Mouse (Mus musculus) ES-E14 (cell line): ENCODE results near the gene Thada. TPM values are rescaled to one million over a fixed set of nuclear protein-coding genes. Genes with fewer than 3 reads are reported as not detected.

Experiments used
- DNase-seq: peaks from one replicate; pipeline ENCODE4 v3.0.0-alpha.2; 2013; ENCODE audit warnings: low read depth, low spot score
- H3K27ac ChIP-seq: 2 replicates; pipeline ENCODE4 v1.5.1; 2012; ENCODE audit warnings: low read depth, mild to moderate bottlenecking, low read length, moderate library complexity, mixed read lengths; ENCODE audit not compliant: poor library complexity, insufficient read depth, severe bottlenecking
- H3K36me3 ChIP-seq: 2 replicates; pipeline ENCODE4 v1.6.1; 2012; ENCODE audit warnings: mild to moderate bottlenecking, low read length, moderate library complexity, mixed read lengths; ENCODE audit not compliant: control insufficient read depth, poor library complexity, insufficient read depth, severe bottlenecking
- H3K4me1 ChIP-seq, 2 experiments: fragments of 150-350 bp in 1 of 2; sonication (generic) in 1 of 2; 2 replicates each; pipeline ENCODE4 v1.6.1; 2012; ENCODE audit warnings: low read length in 2 of 2, mild to moderate bottlenecking in 1 of 2, mixed read lengths in 1 of 2; ENCODE audit not compliant: control insufficient read depth in 2 of 2, insufficient read depth in 2 of 2, poor library complexity in 1 of 2
- H3K4me3 ChIP-seq, 2 experiments: fragments of 150-350 bp in 1 of 2; sonication (generic) in 1 of 2; 2 replicates each; pipeline ENCODE4 v1.5.1; 2012; ENCODE audit warnings: low read length in 2 of 2, low read depth in 1 of 2, mild to moderate bottlenecking in 1 of 2, mixed read lengths in 1 of 2; ENCODE audit not compliant: insufficient read depth in 1 of 2, poor library complexity in 1 of 2, severe bottlenecking in 1 of 2
- H3K9ac ChIP-seq: 2 replicates; pipeline ENCODE4 v1.6.1; 2012; ENCODE audit warnings: low read depth, mild to moderate bottlenecking, low read length, mixed read lengths; ENCODE audit not compliant: poor library complexity, insufficient read depth, severe bottlenecking
- H3K9me3 ChIP-seq: fragments of 150-350 bp; sonication (generic); 2 replicates; pipeline ENCODE4 v1.6.1; 2012; ENCODE audit warnings: low read depth, mild to moderate bottlenecking, low read length; ENCODE audit not compliant: control insufficient read depth, insufficient read depth
- CHD2 ChIP-seq: IDR thresholded peaks from 2 replicates; pipeline ENCODE4 v1.6.1; 2014; ENCODE audit warnings: mild to moderate bottlenecking, low read depth, low read length, inconsistent platforms
- HCFC1 ChIP-seq: IDR thresholded peaks from 2 replicates; pipeline ENCODE4 v1.6.1; 2012; ENCODE audit warnings: low read length, inconsistent platforms, borderline replicate concordance; ENCODE audit not compliant: insufficient read depth
- MAFK ChIP-seq: IDR thresholded peaks from 2 replicates; pipeline ENCODE4 v1.6.1; 2014; ENCODE audit warnings: mild to moderate bottlenecking, low read depth, low read length, inconsistent platforms; ENCODE audit not compliant: insufficient read depth
- ZC3H11A ChIP-seq: IDR thresholded peaks from 2 replicates; pipeline ENCODE4 v1.6.1; 2012; ENCODE audit warnings: low read depth, mild to moderate bottlenecking, inconsistent platforms, low read length, borderline replicate concordance
- ZNF384 ChIP-seq: IDR thresholded peaks from 2 replicates; pipeline ENCODE4 v1.6.1; 2012; ENCODE audit warnings: low read depth, low read length, inconsistent platforms
- in situ Hi-C, 2 experiments: fragments of 600-800 bp; cut with MboI; formaldehyde crosslinking; loops; one replicate each; pipeline ENCODE4 v1.15.1; 2025; ENCODE audit warnings: low sequenced_read_pairs in 2 of 2, inconsistent platforms in 1 of 2; ENCODE audit not compliant: unreplicated experiment in 2 of 2
- total RNA-seq: library from RNA; depleted of rRNA; stranded (reverse); fragments of 300-350 nt; gene quantifications from 2 replicates; pipeline ENCODE4 v1.2.3, GENCODE M21; 2012

Gene Thada
- total RNA-seq, 1 experiment = 37.4 TPM

GRCm38 (mm10) chr17:84201183-84201582 is 264.8 kb downstream of the Thada start:
- no peak for DNase-seq
- Histone ChIP-seq H3K27ac (no peak overlapping the region), H3K9ac (no peak overlapping the region), H3K36me3 (peaks cover 10% of the 10 kb centered on the region; the same call in 1 of the 2 replicates), H3K4me1 (peaks cover 0 to 2% of the 10 kb centered on the region in 2 experiments; a peak in 1 of 4 replicates), H3K4me3 (no peak overlapping the region), H3K9me3 (no peaks in the 10 kb centered on the region)
- in situ Hi-C loops = no loop called here
- TF ChIP-seq CHD2 = no peak
- no peak for TF ChIP-seq HCFC1
- TF ChIP-seq ZNF384 = no peak
- TF ChIP-seq ZC3H11A = no peak
- TF ChIP-seq MAFK = no peak

- Histone ChIP-seq H3K36me3 (peaks cover 13% of the 10 kb centered on the region; the same call in 1 of the 2 replicates), H3K9me3 (no peaks in the 10 kb centered on the region), H3K27ac (no peak overlapping the region), H3K9ac (no peak overlapping the region), H3K4me3 (no peak overlapping the region), H3K4me1 (no peaks in the 10 kb centered on the region)
- TF ChIP-seq MAFK (no peak), HCFC1 (no peak), CHD2 (no peak), ZC3H11A (no peak), ZNF384 (no peak)
- in situ Hi-C loops = no loop called here
- DNase-seq = no peak
Measured at GRCm38 (mm10) chr17:84197912-84198344, 268.1 kb downstream of the Thada start.

GRCm38 (mm10) chr17:84196329-84196728 is 269.7 kb downstream of the Thada start:
- Histone ChIP-seq H3K4me1 (no peaks in the 10 kb centered on the region), H3K9ac (no peak overlapping the region)
- in situ Hi-C loops = no loop called here

GRCm38 (mm10) chr17:84195835-84196234 is 270.2 kb downstream of the Thada start:
- no peak for TF ChIP-seq HCFC1
- TF ChIP-seq ZNF384 = no peak
- TF ChIP-seq ZC3H11A = no peak
- TF ChIP-seq CHD2 = no peak
- no peak for TF ChIP-seq MAFK
- no peak overlapping the region for H3K9ac ChIP-seq
- H3K36me3 ChIP-seq = peaks cover 16% of the 10 kb centered on the region; the same call in 1 of the 2 replicates
- no peak overlapping the region for H3K27ac ChIP-seq
- no peaks in the 10 kb centered on the region for H3K4me1 ChIP-seq
- H3K9me3 ChIP-seq = no peaks in the 10 kb centered on the region
- DNase-seq = no peak
- in situ Hi-C loops = no loop called here
- H3K4me3 ChIP-seq = no peak overlapping the region

More at GRCm38 (mm10) chr17:84196329-84196728, 269.7 kb downstream of the Thada start:
- Histone ChIP-seq H3K27ac (no peak overlapping the region), H3K36me3 (peaks cover 19% of the 10 kb centered on the region; the same call in 1 of the 2 replicates), H3K9me3 (no peaks in the 10 kb centered on the region), H3K4me3 (no peak overlapping the region)
- DNase-seq = no peak
- no peak for TF ChIP-seq CHD2
- no peak for TF ChIP-seq ZNF384

GRCm38 (mm10) chr17:84195003-84195395 is 271.0 kb downstream of the Thada start:
- H3K4me1 ChIP-seq = no peaks in the 10 kb centered on the region
- H3K36me3 ChIP-seq = peaks cover 13% of the 10 kb centered on the region; the same call in 1 of the 2 replicates
- no peaks in the 10 kb centered on the region for H3K9me3 ChIP-seq
- no peak overlapping the region for H3K9ac ChIP-seq
- H3K4me3 ChIP-seq = no peak overlapping the region
- DNase-seq = no peak
- TF ChIP-seq ZNF384 = no peak
- no peak for TF ChIP-seq MAFK
- no peak for TF ChIP-seq HCFC1
- TF ChIP-seq CHD2 = no peak
- TF ChIP-seq ZC3H11A = no peak
- in situ Hi-C loops = no loop called here
- no peak overlapping the region for H3K27ac ChIP-seq
